Mouse (Mus musculus): ENCODE results near the gene Trim65. TPM values are rescaled to one million over a fixed set of nuclear protein-coding genes. Genes with fewer than 3 reads are reported as not detected.

Trim65 gene
- total RNA-seq, 2 experiments from 2014 or later = 7.6 to 9.1 TPM

DNA sequence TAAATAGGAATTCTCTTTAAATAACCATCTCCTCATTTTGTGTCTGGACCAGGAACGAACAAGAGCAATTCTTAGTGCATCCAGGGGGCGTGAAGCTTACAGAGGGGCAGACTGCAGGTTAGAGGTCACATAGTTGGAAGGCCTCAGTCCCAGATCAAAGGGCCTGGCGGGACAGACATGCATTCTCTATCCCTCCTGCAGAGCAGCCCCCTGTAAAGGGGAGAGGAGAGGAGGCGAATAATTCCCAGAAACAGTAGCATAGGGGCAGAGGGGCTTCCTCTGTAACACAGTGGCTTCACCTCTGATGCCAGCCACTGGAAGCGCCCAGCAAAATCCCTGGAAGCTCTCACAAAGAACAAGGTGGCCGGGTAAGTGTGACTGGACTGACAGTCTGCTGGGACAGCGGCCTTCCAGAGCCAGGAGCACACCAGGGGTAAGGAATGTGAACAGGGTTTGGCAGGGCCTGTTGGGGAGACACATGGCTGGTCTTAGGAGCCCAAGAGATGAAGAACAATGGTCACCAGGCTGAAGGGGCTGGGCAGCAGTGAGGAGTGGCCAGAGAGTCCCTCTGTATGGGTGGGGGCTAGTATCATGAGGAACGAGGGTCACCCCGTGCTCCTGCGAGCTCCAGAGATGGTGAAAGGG lies 52.1 kb downstream of the Trim65 start:
- H3K27ac ChIP-seq = peak overlapping the region; percentile 85
- DNase-seq (ENCODE audit: extremely low spot score in 1 of 2, low spot score in 2 of 2) = no peak
- H3K4me3 ChIP-seq = no peak overlapping the region
- intact Hi-C loops (cut with DNase I) = loop anchor here (2.0 kb wide), 1 partner anchor 16 kb away; no protein-coding TSS in a partner anchor
- TF ChIP-seq CTCF (IDR thresholded peaks at IDR 0.05) = no peak

DNA sequence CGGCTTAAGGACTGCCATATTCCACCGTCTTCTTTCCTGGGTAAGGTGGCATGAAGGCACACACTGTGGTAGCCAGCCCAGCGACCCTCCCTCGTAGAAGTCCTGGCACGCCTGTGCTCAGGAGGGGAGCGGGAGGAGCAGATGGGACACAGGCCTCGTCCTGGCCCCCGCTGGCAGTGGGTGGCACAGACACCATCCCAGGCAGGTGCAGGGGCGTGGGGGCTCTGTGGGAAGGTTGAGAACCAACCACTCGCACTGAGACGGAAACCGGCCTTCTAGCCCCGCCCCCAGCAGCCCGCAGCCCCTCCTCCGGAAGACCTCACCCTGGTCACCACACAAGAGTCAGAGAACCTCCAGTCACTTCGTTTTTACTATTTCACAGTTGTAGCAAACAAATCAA lies 52.7 kb downstream of the Trim65 start:
- TF ChIP-seq CTCF (IDR thresholded peaks at IDR 0.05) = no peak
- Histone ChIP-seq H3K27ac (peak overlapping the region; percentile 85), H3K4me3 (no peak overlapping the region)
- DNase-seq (ENCODE audit: extremely low spot score in 1 of 2, low spot score in 2 of 2) = no peak
- intact Hi-C loops (cut with DNase I) = loop anchor here (2.0 kb wide), 1 partner anchor 15 kb away; no protein-coding TSS in a partner anchor

DNA sequence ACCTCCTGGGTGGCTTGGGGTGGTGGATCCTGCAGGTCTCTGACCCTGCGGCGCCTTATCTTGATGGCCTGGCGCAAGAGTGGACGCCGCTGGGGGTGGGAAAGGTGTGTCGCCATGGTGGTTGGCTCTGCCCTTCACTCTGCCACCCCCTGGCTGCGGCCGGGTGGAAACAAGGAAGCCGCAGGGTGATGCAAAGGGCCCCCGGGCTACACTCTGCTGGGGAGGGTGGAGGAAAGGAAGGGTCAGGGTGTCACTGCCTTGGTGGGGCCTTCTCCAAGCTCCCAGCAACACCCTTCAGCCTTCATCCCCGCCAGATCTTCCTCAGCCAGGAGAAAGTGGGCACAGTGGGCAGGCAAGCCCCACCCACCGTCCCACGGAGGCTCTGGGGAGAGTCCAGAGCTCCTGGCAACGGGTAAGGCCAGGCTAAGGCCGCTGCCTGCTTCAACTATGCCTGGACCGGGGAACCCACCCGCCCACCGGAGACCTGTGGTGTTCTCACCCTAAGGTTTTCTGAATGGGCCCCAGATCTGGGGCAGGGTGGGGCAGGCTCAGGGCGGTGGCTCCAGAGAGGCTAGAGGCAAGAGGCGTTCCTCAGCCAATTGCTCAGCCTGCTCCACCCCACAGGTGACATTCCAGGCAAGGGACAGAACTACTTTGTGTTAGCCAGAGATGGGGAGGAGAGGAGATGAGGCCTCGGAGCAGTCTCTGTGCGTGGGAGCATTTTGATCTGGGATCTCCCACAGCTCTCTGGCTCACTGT lies 53.3 kb downstream of the Trim65 start, which contains the start of gene Unc13d:
Gene Unc13d, minus strand, starts transcription at position 516 of the 759 bp plus-strand sequence.
- no peak for DNase-seq (ENCODE audit: extremely low spot score in 1 of 2, low spot score in 2 of 2)
- peak; percentile 11; the same call in 1 of the 2 replicates for TF ChIP-seq CTCF (IDR thresholded peaks at IDR 0.05)
- H3K4me3 ChIP-seq = no peak within 1 kb of the TSS
- intact Hi-C loops (cut with DNase I) = loop anchor here (2.0 kb wide), 1 partner anchor 15 kb away; no protein-coding TSS in a partner anchor
- peak within 1 kb of the TSS; percentile 85 for H3K27ac ChIP-seq

DNA sequence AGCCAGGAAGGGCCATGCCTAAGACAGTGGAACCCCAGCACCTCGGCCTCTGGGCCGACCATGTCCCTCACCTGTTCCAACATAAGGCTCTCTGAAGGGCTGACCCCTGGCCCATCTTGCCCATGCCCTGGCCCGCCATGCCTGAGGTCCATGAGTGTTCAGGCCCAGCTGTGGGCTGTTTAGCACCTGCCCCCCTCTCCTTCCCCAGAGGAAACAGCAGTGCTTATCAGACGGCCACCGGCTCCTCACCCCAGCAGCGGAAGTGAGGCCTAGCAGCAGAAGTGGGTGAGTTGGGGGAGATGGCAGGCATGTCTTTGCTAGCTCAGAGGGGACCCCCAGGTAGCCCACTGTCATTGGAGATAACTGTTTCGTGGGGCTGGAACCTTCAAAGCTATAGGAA lies 54.1 kb downstream of the Trim65 start:
- no peak for DNase-seq (ENCODE audit: extremely low spot score in 1 of 2, low spot score in 2 of 2)
- no peak overlapping the region for H3K4me3 ChIP-seq
- H3K27ac ChIP-seq = no peak overlapping the region
- no peak for TF ChIP-seq CTCF (IDR thresholded peaks at IDR 0.05)
- intact Hi-C loops (cut with DNase I) = no loop called here

DNA sequence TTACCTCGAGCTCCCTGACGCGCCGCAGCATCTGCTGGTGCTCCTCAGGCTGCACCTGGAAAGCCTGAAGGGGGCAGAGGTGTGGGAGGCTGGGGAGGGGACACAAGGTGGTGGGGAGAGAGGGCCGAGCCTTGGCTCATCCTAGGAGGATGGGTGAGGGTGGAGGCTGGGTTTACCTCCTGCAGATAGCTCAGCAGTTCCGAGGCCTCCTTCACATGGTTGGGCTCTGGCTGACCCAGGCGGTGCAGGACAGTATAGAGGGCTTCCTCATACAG lies 54.7 kb downstream of the Trim65 start:
- intact Hi-C loops (cut with DNase I) = no loop called here
- no peak for TF ChIP-seq CTCF (IDR thresholded peaks at IDR 0.05)
- Histone ChIP-seq H3K4me3 (no peak overlapping the region), H3K27ac (no peak overlapping the region)
- DNase-seq (ENCODE audit: extremely low spot score in 1 of 2, low spot score in 2 of 2) = no peak

DNA sequence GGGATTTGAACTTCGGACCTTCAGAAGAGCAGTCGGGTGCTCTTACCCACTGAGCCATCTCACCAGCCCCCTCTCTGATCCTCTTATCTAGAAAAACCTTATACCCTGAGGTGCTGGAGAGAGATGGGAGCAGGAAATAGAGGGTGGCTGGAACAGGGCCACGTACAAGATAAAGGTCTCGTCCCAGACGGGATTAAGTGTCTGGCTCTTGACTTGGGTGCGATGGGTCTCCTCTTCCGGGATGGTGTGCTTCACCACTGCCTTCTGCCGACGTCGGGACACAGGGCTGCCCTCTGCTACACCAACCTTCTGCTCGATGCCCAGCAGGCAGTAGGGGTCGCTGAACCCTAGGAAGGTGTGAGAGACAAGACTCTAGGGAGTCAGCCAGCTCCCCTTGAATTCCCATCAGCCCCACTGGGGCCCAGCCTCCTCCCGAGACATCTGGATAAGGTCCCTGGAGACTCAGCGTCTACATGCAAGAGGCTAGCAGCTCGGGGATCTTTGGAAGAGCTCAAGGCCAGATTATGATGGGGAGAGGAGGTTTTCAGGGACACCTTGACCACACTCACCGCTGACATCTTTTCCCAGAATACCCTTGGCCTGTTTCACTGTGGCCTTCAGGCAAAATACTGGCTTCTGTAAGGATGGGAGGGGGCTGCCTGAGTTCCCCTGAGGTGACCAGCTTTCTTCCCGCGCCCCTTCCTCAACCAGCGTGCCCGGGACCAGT lies 55.2 kb downstream of the Trim65 start:
- no peak for DNase-seq (ENCODE audit: extremely low spot score in 1 of 2, low spot score in 2 of 2)
- intact Hi-C loops (cut with DNase I) = no loop called here
- Histone ChIP-seq H3K27ac (no peak overlapping the region), H3K4me3 (no peak overlapping the region)
- no peak for TF ChIP-seq CTCF (IDR thresholded peaks at IDR 0.05)

DNA sequence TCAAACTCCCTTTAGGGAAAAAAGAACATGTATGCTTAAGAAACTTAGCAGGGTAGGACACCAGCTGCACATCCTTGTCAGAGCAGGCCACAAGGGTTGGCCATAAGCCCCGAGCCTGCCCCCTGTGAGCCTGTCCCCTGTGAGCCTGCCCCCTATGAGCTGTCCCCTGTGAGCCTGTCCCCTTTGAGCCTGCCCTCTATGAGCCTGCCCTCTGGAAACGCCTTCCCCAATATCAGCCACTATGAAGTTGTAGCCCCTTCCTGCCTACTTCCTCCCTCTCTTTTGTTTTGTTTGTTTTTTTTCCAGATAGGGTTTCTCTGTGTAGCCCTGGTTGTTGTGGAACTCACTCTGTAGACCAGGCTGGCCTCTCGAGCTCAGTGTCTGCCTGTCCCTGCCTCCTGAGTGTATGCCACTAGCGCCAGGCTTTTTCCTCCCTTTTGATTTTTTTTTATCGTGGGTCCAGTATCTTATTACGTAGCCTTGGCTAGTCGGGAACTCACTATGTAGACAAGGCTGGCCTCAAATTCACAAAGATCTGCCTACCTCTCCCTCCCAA lies 56.4 kb downstream of the Trim65 start:
- intact Hi-C loops (cut with DNase I) = no loop called here
- Histone ChIP-seq H3K4me3 (no peak overlapping the region), H3K27ac (no peak overlapping the region)
- no peak for TF ChIP-seq CTCF (IDR thresholded peaks at IDR 0.05)
- no peak for DNase-seq (ENCODE audit: extremely low spot score in 1 of 2, low spot score in 2 of 2)

DNA sequence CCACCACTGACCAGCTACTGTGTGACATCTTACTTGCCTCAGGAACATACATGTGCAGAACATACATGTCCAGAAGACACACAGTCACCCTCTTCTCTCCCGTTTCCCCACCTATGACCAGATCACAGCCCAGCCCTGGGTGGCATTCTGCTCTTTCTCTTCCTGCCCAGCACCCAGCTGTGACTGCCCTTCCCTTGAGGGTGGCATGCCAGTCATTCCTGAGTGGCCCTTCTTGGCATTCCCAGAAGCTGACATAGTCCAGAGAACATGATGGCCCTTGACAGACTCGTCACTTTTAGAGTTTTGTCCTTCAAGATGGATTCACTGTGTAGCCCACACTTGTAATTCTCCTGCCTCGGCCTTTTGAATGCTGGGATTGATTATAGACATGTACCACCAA lies 58.3 kb downstream of the Trim65 start:
- DNase-seq (ENCODE audit: extremely low spot score in 1 of 2, low spot score in 2 of 2) = no peak
- no peak for TF ChIP-seq CTCF (IDR thresholded peaks at IDR 0.05)
- Histone ChIP-seq H3K4me3 (no peak overlapping the region), H3K27ac (no peak overlapping the region)
- intact Hi-C loops (cut with DNase I) = no loop called here

Other genes with a start within 250 kb of the Trim65 start
- gene Smim5, start 231.2 kb downstream of the Trim65 start, total RNA-seq (2021) = under 1 TPM in 1 of 2 experiments, not detected in 1; 0.52 TPM
- not detected for gene Smim6, start 219.1 kb downstream of the Trim65 start, total RNA-seq (2021)
- gene Sap30bp, start 197.8 kb downstream of the Trim65 start, total RNA-seq (2021) = 10 to 100 TPM; 46.7 to 50.1 TPM
- gene Recql5, start 197.7 kb downstream of the Trim65 start, total RNA-seq (2021) = 10 to 100 TPM; 27.1 to 29.4 TPM
- gene Itgb4, start 156.4 kb downstream of the Trim65 start, total RNA-seq (2021) = 1 to 10 TPM; 5.1 to 5.7 TPM
- 10 to 100 TPM; 13.3 to 13.9 TPM for gene Galk1, start 118.4 kb downstream of the Trim65 start, total RNA-seq (2021)
- gene H3f3b, start 103.2 kb downstream of the Trim65 start, total RNA-seq (2021) = 100 to 1,000 TPM; 247 to 254 TPM
- gene Unk, start 100.8 kb downstream of the Trim65 start, total RNA-seq (2021) = 10 to 100 TPM; 22.7 to 24.6 TPM
- 1 to 10 TPM; 1.5 to 2.0 TPM for gene Unc13d, start 53.2 kb downstream of the Trim65 start, total RNA-seq (2021)
- 100 to 1,000 TPM; 387 to 414 TPM for gene Wbp2, start 44.1 kb downstream of the Trim65 start, total RNA-seq (2021)
- 1 to 10 TPM; 5.2 to 8.0 TPM for gene Trim47, start 3.9 kb downstream of the Trim65 start, total RNA-seq (2021)
- gene Mrpl38, start 7.7 kb upstream of the Trim65 start, total RNA-seq (2021) = 10 to 100 TPM; 59.4 to 66.8 TPM
- gene Fbf1, start 37.0 kb upstream of the Trim65 start, total RNA-seq (2021) = 10 to 100 TPM; 85.5 to 87.1 TPM
- gene Ten1, start 67.7 kb upstream of the Trim65 start, total RNA-seq (2021) = 10 to 100 TPM; 37.2 to 40.0 TPM
- 100 to 1,000 TPM; 112 to 119 TPM for gene Acox1, start 67.9 kb upstream of the Trim65 start, total RNA-seq (2021)
- gene Evpl, start 106.9 kb upstream of the Trim65 start, total RNA-seq (2021) = 1 to 10 TPM; 1.4 to 1.5 TPM
- 10 to 100 TPM; 70.5 to 75.4 TPM for gene Srp68, start 143.1 kb upstream of the Trim65 start, total RNA-seq (2021)
- gene Galr2, start 149.8 kb upstream of the Trim65 start, total RNA-seq (2021) = not detected
- gene Exoc7, start 176.1 kb upstream of the Trim65 start, total RNA-seq (2021) = 10 to 100 TPM; 89.8 to 98.5 TPM
- gene Foxj1, start 204.3 kb upstream of the Trim65 start, total RNA-seq (2021) = 1 to 10 TPM; 4.2 to 4.4 TPM

Measured in left cerebral cortex, adult 2 months (tissue).